Mouse (Mus musculus) skeletal muscle tissue, adult 2 months (tissue): Measurements from ENCODE around the gene Itih2.
A peak's percentile ranks its signal among the peaks of the same experiment; 100 is the strongest.

Experiments
- DNase-seq: peaks from one replicate; pipeline ENCODE4 v3.0.0-alpha.2; 2012; ENCODE audit warnings: low read depth, low spot score

Itih2 gene

GRCm38 (mm10) chr2:10118751-10119150, 12.4 kb downstream of the Itih2 start:
- DNase-seq, result no peak

DNA sequence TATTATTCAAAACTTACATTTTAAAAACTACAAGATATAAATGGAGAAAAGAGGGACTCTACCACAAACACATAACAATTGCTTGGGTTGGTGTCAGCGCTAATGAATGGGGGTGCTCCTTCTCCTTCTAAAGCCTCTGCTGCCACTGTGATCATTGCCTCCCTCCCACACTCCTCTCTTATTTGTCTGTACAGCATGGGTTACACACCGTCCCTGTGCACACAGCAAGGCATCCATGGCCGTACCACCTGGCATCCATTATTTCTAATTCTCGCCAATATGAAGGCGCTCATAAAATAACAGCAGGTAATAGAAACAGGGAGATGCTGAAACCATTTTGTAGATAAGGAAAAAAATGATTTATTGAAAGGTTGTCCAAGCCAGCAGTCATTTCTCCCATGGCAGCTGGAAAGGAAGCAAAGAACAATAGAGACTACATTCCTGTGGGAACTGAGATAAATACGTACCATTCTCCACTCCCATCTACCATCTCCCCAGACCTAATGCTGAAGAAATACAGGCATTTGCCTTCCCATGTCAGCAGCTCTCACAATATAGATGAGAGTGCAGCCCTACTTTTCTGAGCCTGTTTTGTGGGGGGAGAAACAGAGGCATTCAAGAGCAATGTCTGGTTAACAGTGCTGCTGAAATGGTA, 22.5 kb downstream of the Itih2 start:
- no peak for DNase-seq

- DNase-seq, result no peak
Measured at GRCm38 (mm10) chr2:10101180-10101579, 30.0 kb downstream of the Itih2 start.

DNA sequence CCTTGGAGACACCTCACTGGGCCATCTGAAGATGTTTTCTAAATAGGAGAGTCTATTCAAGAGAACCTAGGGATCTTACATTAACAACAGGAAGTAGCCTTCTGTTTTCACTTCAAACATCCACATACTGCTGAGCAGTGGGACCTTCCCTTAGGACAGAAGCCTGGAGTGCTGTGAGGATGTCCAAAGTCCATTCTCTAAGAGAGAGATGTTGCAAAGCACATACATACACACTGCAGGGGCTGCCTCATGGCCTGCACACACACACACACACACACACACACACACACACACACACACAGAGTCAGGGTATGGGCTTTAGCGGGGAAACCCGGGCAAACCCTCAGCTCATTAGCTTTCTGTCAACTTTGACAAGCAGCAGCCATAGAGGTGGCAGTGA, 30.7 kb downstream of the Itih2 start:
- DNase-seq, result no peak

DNA sequence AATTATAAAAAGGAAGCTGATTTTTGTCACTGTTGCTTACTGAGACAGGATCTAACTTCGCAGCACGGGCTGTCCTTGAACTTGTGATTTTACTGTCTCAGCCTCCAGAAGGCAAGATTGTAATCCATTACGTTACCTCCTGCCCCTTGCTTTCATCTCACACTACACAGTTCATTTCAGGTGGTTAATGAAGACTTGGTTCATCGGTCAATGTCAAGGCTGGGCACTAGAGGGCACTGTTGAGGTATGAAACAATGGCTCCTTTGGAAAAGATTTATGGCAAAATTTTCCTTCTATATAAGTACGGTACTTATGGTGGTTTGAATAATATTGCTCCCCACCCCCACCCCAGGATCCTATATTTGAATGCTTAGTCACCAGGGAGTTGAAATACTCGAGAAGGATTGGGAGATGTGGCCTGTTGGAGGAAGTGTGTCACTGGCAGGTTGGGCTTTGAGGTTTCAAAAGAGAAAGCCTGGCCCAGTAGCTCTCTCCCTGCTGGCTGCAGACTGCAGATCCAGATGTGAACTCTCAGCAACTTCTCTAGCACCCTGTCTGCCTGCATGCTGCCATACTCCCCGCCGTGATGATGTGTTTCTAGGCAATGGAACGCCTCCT, 32.5 kb downstream of the Itih2 start:
- DNase-seq, result no peak

DNA sequence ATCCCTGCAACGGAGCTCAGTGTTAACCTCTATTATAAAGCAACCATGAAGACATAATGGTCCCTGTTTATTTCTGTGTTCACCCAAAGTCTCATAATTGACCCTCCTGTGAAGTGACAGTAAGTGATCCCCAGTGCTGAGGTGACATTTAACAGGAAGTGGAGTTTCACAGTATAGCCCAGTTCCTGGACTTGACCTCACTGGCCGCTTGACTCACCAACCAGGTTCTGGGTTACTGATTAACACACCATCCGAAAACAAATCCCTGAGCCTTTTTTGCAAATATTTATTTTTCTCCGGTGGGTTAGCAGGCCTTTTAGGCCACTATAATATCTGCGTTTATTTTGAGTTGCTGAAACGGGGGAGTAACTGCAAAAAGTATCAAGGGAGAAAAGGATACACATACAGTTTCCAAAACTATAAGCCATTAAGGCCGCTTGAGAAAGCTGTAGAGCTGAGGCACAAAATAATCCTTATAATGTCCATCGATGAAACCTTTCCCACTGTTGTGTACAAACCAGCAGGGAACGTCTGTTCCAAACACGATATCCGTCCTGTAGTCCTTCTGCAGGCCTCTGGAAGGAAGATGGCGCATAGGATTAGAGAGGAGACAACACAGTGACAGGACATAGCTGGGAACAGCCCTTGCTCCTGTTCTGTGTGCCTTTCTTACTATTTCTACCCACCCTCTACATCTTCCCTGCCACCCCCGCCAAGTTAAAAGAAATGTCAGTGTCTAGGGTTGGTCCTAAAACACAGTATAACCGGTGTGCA, 36.7 kb downstream of the Itih2 start:
- no peak for DNase-seq

GRCm38 (mm10) chr2:10087256-10087850, 43.8 kb downstream of the Itih2 start:
- no peak for DNase-seq

DNA sequence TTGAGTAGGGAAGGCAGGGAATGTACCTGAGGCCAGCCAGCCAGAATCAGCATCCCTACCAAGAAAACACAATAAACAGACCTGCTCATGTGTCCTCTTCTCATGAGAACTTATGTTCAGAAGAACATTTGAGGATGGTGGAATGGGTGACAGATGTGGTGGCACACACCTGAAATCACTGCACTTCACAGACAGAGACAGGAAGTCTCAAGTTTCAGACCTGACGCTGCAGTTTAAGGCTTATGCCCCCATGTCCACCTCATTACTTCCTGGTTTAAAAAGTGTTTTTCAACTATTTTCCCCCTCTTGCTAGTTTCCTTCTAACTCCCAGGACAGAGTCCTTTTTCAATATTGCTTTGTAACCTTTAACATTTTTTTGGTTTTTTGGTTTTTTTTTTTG, 48.5 kb downstream of the Itih2 start:
- no peak for DNase-seq

DNA sequence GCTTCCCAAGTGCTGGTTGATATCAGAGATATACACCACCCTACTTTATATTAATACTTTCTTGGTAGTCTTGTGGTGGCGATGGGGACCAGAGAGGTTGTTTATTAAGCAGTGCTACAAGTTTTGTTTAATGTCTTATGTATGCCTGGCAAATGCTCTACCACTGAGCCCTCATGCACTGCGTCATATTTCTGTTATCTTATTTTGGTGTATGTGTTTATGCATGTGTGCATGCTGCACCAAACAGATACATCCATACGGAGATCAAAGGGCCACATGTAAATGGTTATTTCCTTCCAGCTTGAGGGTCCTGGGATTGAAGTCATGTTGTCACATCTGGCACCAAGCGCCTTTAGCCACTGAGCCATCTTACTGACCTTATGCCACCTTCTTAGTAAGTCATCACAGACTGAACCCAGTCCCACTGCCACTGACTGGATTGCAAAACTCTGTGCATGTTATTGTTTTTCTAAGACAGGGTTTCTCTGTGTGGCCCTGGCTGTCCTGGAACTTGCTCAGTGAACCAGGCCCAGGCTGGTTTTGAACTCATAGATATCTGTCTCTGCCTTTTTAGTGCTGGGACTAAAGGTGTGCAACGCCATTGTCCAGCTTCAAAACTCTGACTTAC, 49.6 kb downstream of the Itih2 start:
- DNase-seq, result no peak

DNA sequence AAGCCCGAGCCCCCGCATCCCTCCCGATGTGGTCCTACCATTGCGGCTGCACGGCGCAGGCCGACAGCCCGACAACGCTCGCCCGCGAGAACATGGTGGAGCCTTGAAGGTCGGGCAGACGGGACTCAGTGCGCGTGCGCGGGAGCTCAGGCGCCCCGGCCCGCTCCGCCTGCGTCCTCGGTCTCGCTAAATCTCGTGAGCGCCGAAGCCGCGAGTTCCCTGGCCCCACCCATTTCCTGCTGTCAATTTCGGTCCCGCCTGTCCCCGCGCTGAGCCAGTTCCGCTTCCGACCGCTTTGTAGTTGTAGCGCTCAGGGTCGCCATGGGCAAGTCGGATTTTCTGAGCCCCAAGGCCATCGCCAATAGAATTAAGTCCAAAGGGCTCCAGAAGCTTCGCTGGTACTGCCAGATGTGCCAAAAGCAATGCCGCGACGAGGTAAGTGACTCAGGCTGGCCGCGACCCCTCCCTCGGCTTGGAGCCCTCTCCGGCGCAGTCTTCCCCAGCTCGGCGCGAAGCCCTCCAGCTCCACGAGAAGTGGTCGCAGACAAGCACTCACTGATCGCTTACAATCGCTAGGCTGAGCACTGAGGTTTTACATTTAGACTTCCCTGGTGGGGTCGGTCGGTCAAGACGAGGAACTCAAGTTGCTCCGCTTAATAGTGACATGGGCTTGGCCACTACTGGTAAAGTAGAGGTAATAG, 50.7 kb downstream of the Itih2 start, which contains the start of the genes Atp5c1 and Kin:
Gene Atp5c1 (minus strand): TSS at position 201 of the 701 bp plus-strand sequence.
Gene Kin (plus strand): TSS at position 284 of the 701 bp plus-strand sequence.
- peak; percentile 97 for DNase-seq

DNA sequence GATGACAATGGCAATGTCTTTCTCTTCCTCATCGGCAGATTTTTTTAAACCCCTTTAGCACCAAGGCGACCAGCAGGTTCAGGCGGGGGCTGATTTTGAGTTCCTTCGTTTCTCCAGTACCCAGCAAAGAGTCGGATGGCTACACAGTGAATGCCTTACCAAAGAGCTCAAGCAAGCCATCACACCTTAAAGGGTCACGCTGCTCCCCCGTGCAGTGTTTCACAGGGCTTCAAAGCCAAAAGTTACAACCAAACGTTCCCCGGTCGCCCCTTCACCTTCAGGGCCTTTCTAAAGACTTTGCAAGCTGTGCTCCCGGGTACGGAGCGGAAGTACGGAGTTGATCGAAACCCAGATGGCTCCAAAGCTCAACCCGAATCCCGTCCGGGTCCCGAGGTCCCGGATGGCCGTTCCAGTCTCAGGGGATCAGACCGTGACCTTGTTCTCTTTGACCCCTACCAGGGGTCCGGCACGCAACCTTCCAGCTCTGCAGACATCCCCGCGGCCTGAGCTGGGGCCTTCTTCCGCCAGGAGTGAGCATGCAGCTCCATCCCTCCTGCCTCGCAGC, 51.4 kb downstream of the Itih2 start:
- no peak for DNase-seq

- no peak for DNase-seq
Measured at GRCm38 (mm10) chr2:10076675-10077074, 54.5 kb downstream of the Itih2 start.

GRCm38 (mm10) chr2:10074470-10074869, 56.7 kb downstream of the Itih2 start:
- DNase-seq, result no peak

- no peak for DNase-seq
Measured at GRCm38 (mm10) chr2:10071751-10072150, 59.4 kb downstream of the Itih2 start.

DNA sequence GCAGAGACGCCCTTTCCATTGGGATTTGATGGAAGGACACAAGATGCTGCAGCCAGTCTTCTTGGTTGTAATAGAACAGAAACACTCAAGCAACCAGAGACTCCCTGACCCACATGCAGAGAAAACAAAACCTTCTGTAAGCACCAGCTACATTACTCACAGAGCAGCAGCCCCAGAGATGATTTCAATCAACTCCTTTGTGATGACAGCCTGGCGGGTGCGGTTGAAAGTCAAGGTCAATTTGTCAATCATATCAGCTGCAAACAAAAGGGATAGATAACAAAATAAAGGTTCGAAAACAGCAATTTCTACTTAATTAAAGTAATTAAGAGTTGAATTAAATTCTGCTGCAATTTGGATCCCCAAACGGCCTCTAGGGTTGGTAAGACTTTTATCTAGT, 72.4 kb downstream of the Itih2 start:
- DNase-seq, result no peak

GRCm38 (mm10) chr2:10051996-10052395, 79.2 kb downstream of the Itih2 start:
- DNase-seq, result no peak

- DNase-seq, result no peak
Measured at GRCm38 (mm10) chr2:10050878-10051277, 80.3 kb downstream of the Itih2 start.

DNA sequence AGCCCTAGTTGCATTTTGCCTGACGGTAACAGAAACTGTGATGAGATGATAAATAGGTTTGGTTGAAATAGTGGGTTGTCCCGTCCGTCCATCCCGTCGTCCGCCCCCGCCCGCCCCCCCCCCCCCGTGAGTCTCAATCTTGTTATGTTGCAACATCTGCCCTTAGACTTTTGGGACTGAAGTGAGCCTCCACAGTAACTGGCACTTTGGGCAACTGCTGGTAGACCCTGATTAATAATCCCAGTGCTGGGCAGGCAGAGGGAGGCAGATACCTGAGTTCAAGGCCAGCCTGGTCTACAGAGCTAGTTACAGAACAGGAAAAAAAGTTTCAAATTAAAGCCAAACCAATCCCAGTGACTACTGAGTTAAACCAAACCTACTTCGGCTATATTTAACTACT, 81.7 kb downstream of the Itih2 start:
- DNase-seq, result no peak

DNA sequence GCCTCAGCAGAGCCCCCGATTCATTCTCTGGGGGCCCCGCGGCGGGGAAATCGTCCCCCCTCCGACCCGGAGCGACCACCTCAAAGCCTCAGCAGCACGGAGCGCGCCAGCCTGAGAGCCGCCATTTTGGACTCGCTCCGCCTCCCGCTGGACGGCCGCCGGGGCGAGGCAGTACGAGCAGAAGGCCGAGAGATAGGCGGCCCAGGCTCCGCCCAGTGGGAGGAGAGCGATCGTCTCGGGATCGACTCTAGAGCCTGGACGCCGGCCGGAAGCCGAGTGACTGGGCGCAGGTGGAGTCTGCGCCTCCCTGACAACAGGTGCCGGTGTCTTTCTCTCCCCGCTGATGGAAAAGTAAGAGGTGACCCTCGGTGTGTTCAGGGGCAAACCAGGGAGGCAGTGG, 82.7 kb downstream of the Itih2 start, which contains the start of gene Taf3:
Gene Taf3 (minus strand): TSS at position 136 of the 400 bp plus-strand sequence.
- DNase-seq, result peak; percentile 83

- DNase-seq, result no peak
Measured at GRCm38 (mm10) chr2:10047758-10048436, 83.3 kb downstream of the Itih2 start.
